Mouse (Mus musculus) forebrain, embryonic 15.5 days (tissue): ENCODE results near the gene Ddx20. TPM values are rescaled to one million over a fixed set of nuclear protein-coding genes. Genes with fewer than 3 reads are reported as not detected.

Experiments used
- ATAC-seq: fragments of 200-750 bp; cut with Nextera tagmentation; replicated peaks from 2 replicates; pipeline ENCODE4 v1.8.0; 2017; ENCODE audit warnings: mild to moderate bottlenecking, moderate TSS enrichment, moderate library complexity
- H3K27ac ChIP-seq: fragments of 300-500 bp; sonication (generic); replicated peaks from 2 replicates; pipeline ENCODE4 v1.5.1; 2015; ENCODE audit warnings: mild to moderate bottlenecking, inconsistent platforms
- H3K27me3 ChIP-seq: fragments of 300-500 bp; sonication (generic); 2 replicates; pipeline ENCODE4 v1.6.1; 2015; ENCODE audit warnings: inconsistent platforms
- H3K36me3 ChIP-seq: fragments of 300-500 bp; sonication (generic); 2 replicates; pipeline ENCODE4 v1.6.1; 2015; ENCODE audit warnings: mild to moderate bottlenecking, inconsistent platforms
- H3K4me1 ChIP-seq: fragments of 300-500 bp; sonication (generic); 2 replicates; pipeline ENCODE4 v1.6.1; 2015; ENCODE audit warnings: inconsistent platforms
- H3K4me2 ChIP-seq: fragments of 300-500 bp; sonication (generic); replicated peaks from 2 replicates; pipeline ENCODE4 v1.6.1; 2015; ENCODE audit warnings: mild to moderate bottlenecking, inconsistent platforms
- H3K4me3 ChIP-seq: fragments of 300-500 bp; sonication (generic); 2 replicates; pipeline ENCODE4 v1.5.1; 2015; ENCODE audit warnings: mild to moderate bottlenecking, inconsistent platforms
- H3K9ac ChIP-seq: fragments of 300-500 bp; sonication (generic); replicated peaks from 2 replicates; pipeline ENCODE4 v1.6.1; 2015; ENCODE audit warnings: mild to moderate bottlenecking, inconsistent platforms
- H3K9me3 ChIP-seq: fragments of 300-500 bp; sonication (generic); 2 replicates; pipeline ENCODE4 v1.6.1; 2016; ENCODE audit warnings: inconsistent platforms
- WGBS: fragments of 180-500 bp; shearing (Covaris S2); methylation state at CpG from one replicate; pipeline ENCODE4 v1.1.7; 2015; ENCODE audit warnings: mixed read lengths; 5-methylcytosine and 5-hydroxymethylcytosine counted together
- polyA plus RNA-seq: library from polyadenylated mRNA; unstranded; fragments of >200 nt; fragmentation: Nextera tagmentation; extraction: Ambion mirVana; gene quantifications from 2 replicates; pipeline ENCODE4 v1.2.1, GENCODE M21; 2015

Ddx20 gene
- polyA plus RNA-seq, 1 experiment from 2014 or later, result 33.6 TPM

GRCm38 (mm10) chr3:105717856-105718555, 30.6 kb upstream of the Ddx20 start:
- H3K27ac ChIP-seq, result no peak overlapping the region
- H3K4me1 ChIP-seq, result peaks cover 7% of the 10 kb centered on the region
- no peak overlapping the region for H3K4me2 ChIP-seq
- H3K9me3 ChIP-seq, result no peaks in the 10 kb centered on the region
- no peaks in the 10 kb centered on the region for H3K36me3 ChIP-seq
- H3K4me3 ChIP-seq, result no peak overlapping the region
- peak; percentile 64 for ATAC-seq
- no peaks in the 10 kb centered on the region for H3K27me3 ChIP-seq
- H3K9ac ChIP-seq, result no peak overlapping the region
- 63% methylated on average over 11 of the region's 11 CpGs for WGBS

GRCm38 (mm10) chr3:105716353-105717000, 29.1 kb upstream of the Ddx20 start:
- Histone ChIP-seq H3K27me3 (no peaks in the 10 kb centered on the region), H3K9ac (no peak overlapping the region), H3K4me2 (no peak overlapping the region), H3K36me3 (no peaks in the 10 kb centered on the region), H3K27ac (no peak overlapping the region), H3K9me3 (no peaks in the 10 kb centered on the region), H3K4me1 (peaks cover 7% of the 10 kb centered on the region), H3K4me3 (no peak overlapping the region)
- ATAC-seq, result no peak
- WGBS, result 64% methylated on average over 18 of the region's 18 CpGs

GRCm38 (mm10) chr3:105714820-105715167, 27.4 kb upstream of the Ddx20 start:
- Histone ChIP-seq H3K4me3 (no peak overlapping the region), H3K4me2 (no peak overlapping the region), H3K9ac (no peak overlapping the region), H3K9me3 (no peaks in the 10 kb centered on the region), H3K27me3 (no peaks in the 10 kb centered on the region), H3K27ac (no peak overlapping the region), H3K4me1 (peaks cover 15% of the 10 kb centered on the region), H3K36me3 (no peaks in the 10 kb centered on the region)
- no peak for ATAC-seq

- 22% methylated on average over 8 of the region's 8 CpGs for WGBS
- H3K27me3 ChIP-seq, result no peaks in the 10 kb centered on the region
- H3K36me3 ChIP-seq, result no peaks in the 10 kb centered on the region
- H3K4me1 ChIP-seq, result peaks cover 15% of the 10 kb centered on the region
- no peak overlapping the region for H3K27ac ChIP-seq
- no peaks in the 10 kb centered on the region for H3K9me3 ChIP-seq
- H3K4me2 ChIP-seq, result no peak overlapping the region
- 0 out of 2 replicates have a peak, but pooled peaks have one; percentile 9 for ATAC-seq
- no peak overlapping the region for H3K9ac ChIP-seq
- no peak overlapping the region for H3K4me3 ChIP-seq
These were observed 26.9 kb upstream of the Ddx20 start for GRCm38 (mm10) chr3:105714091-105714819.

- Histone ChIP-seq H3K4me3 (no peak overlapping the region), H3K9ac (no peak overlapping the region), H3K27me3 (no peaks in the 10 kb centered on the region), H3K9me3 (no peaks in the 10 kb centered on the region), H3K36me3 (no peaks in the 10 kb centered on the region), H3K4me2 (no peak overlapping the region), H3K4me1 (peaks cover 8% of the 10 kb centered on the region), H3K27ac (no peak overlapping the region)
- ATAC-seq, result no peak
These were observed 25.5 kb upstream of the Ddx20 start for GRCm38 (mm10) chr3:105712827-105713226.

GRCm38 (mm10) chr3:105711741-105712140, 24.4 kb upstream of the Ddx20 start:
- Histone ChIP-seq H3K9me3 (no peaks in the 10 kb centered on the region), H3K27me3 (no peaks in the 10 kb centered on the region), H3K4me3 (no peak overlapping the region), H3K27ac (no peak overlapping the region), H3K9ac (no peak overlapping the region), H3K36me3 (no peaks in the 10 kb centered on the region), H3K4me1 (peaks cover 11% of the 10 kb centered on the region), H3K4me2 (no peak overlapping the region)
- 78% methylated on average over 7 of the region's 7 CpGs for WGBS
- no peak for ATAC-seq

GRCm38 (mm10) chr3:105710246-105710645, 22.9 kb upstream of the Ddx20 start:
- ATAC-seq, result 0 out of 2 replicates have a peak, but pooled peaks have one; percentile 26
- no peak overlapping the region for H3K4me2 ChIP-seq
- WGBS, result 16% methylated on average over 6 of the region's 6 CpGs
- H3K9me3 ChIP-seq, result no peaks in the 10 kb centered on the region
- H3K27me3 ChIP-seq, result no peaks in the 10 kb centered on the region
- H3K4me1 ChIP-seq, result peaks cover 26% of the 10 kb centered on the region
- H3K36me3 ChIP-seq, result no peaks in the 10 kb centered on the region
- no peak overlapping the region for H3K9ac ChIP-seq
- peak overlapping the region; percentile 15; the same call in 1 of the 2 replicates for H3K27ac ChIP-seq
- no peak overlapping the region for H3K4me3 ChIP-seq

- Histone ChIP-seq H3K4me2 (no peak overlapping the region), H3K27me3 (no peaks in the 10 kb centered on the region; the same call in 1 of the 2 replicates), H3K27ac (no peak overlapping the region), H3K9ac (no peak overlapping the region), H3K4me1 (peaks cover 36% of the 10 kb centered on the region), H3K36me3 (no peaks in the 10 kb centered on the region), H3K9me3 (no peaks in the 10 kb centered on the region), H3K4me3 (no peak overlapping the region)
- ATAC-seq, result no peak
- 23% methylated on average over 7 of the region's 7 CpGs for WGBS
These were observed 20.2 kb upstream of the Ddx20 start for GRCm38 (mm10) chr3:105707590-105707989.

- no peak overlapping the region for H3K27ac ChIP-seq
These were observed 19.1 kb upstream of the Ddx20 start for GRCm38 (mm10) chr3:105706366-105707020.

GRCm38 (mm10) chr3:105705561-105705960, 18.2 kb upstream of the Ddx20 start:
- no peaks in the 10 kb centered on the region; the same call in 1 of the 2 replicates for H3K27me3 ChIP-seq
- H3K9me3 ChIP-seq, result no peaks in the 10 kb centered on the region
- H3K4me2 ChIP-seq, result peak overlapping the region; percentile 96
- peak overlapping the region; percentile 49 for H3K4me3 ChIP-seq
- H3K36me3 ChIP-seq, result no peaks in the 10 kb centered on the region
- no peak for ATAC-seq
- WGBS, result 25% methylated on average over 3 of the region's 3 CpGs
- H3K27ac ChIP-seq, result peak overlapping the region; percentile 62; the same call in 1 of the 2 replicates
- peaks cover 34% of the 10 kb centered on the region for H3K4me1 ChIP-seq
- peak overlapping the region; percentile 49 for H3K9ac ChIP-seq

More at GRCm38 (mm10) chr3:105706366-105707020, 19.1 kb upstream of the Ddx20 start:
- H3K9ac ChIP-seq, result no peak overlapping the region
- H3K4me1 ChIP-seq, result peaks cover 36% of the 10 kb centered on the region
- no peaks in the 10 kb centered on the region for H3K36me3 ChIP-seq
- no peaks in the 10 kb centered on the region; the same call in 1 of the 2 replicates for H3K27me3 ChIP-seq
- no peaks in the 10 kb centered on the region for H3K9me3 ChIP-seq
- H3K4me3 ChIP-seq, result peak overlapping the region; percentile 49; the same call in 1 of the 2 replicates
- no peak for ATAC-seq
- H3K4me2 ChIP-seq, result no peak overlapping the region; the same call in 1 of the 2 replicates
- 33% methylated on average over 4 of the region's 4 CpGs for WGBS

- under 1% methylated on average over 28 of the region's 28 CpGs for whole genome bisulfite sequencing
- H3K9ac ChIP-seq, result peak overlapping the region; percentile 49
These were observed 17.7 kb upstream of the Ddx20 start for GRCm38 (mm10) chr3:105705061-105705549.

More at GRCm38 (mm10) chr3:105705061-105705549, 17.7 kb upstream of the Ddx20 start:
- Histone ChIP-seq H3K4me1 (peaks cover 30% of the 10 kb centered on the region), H3K36me3 (no peaks in the 10 kb centered on the region), H3K9me3 (no peaks in the 10 kb centered on the region), H3K4me2 (peak overlapping the region; percentile 96), H3K4me3 (peak overlapping the region; percentile 49), H3K27me3 (no peaks in the 10 kb centered on the region; the same call in 1 of the 2 replicates), H3K27ac (peak overlapping the region; percentile 62)
- peak; percentile 72 for ATAC-seq
